In genomic region chr9:119691505-119691904, GRCm38 (mm10) we compare ENCODE assay signal across 27 mouse cellular contexts. TPM values are rescaled to one million over a fixed set of nuclear protein-coding genes. Genes with fewer than 3 reads are reported as not detected.
A peak's percentile ranks its signal among the peaks of the same experiment; 100 is the strongest.
DNase-seq lines count a peak whose midpoint lies in the region; ATAC-seq and TF ChIP-seq lines count a peak whose summit lies in the region.
"Had no signal": no experiment of that assay in that cellular context is flagged by ENCODE, and none has a peak within 500 bp of the region (broad histone marks: within the 10 kb centered on the region; RNA-seq: fewer than 3 reads in every experiment).

No protein-coding gene starts in this region.

- DNase-seq in lung, embryonic 14.5 days, result peak; percentile 28
- no peak for DNase-seq in lung, postnatal 14 days
- DNase-seq in lung, postnatal 0 days (ENCODE audit: low spot score), result peak; percentile 31
- DNase-seq in lung, postnatal 25 days (ENCODE audit: low spot score), result no peak
- peak; percentile 20 for DNase-seq in ZHBTc4 (ENCODE audit: low read depth, low spot score)
- no peak for DNase-seq in cerebellum, adult 11-12 months
- DNase-seq: B cell, adult 2 months; cerebellum, adult 11 months; cerebellum, adult 8-10 months; cerebellum, postnatal 10 days; cerebellum, postnatal 36 days; embryo, embryonic 11 days; gastrocnemius, postnatal 25 days; heart, postnatal 10 days; heart, postnatal 4 days had no signal

- H3K9me3 ChIP-seq in lung, embryonic 14.5 days (ENCODE audit: low read depth, low read length), result no peaks in the 10 kb centered on the region
- H3K9me3 ChIP-seq in lung, postnatal 0 days (ENCODE audit: low read length), result no peaks in the 10 kb centered on the region
- H3K9me3 ChIP-seq: embryonic facial prominence, embryonic 10.5 days; embryonic facial prominence, embryonic 13.5 days; forebrain, embryonic 12.5 days; forebrain, embryonic 15.5 days; heart, embryonic 12.5 days; heart, embryonic 15.5 days had no signal

- H3K4me1 ChIP-seq in lung, embryonic 14.5 days (ENCODE audit: insufficient read depth), result no peaks in the 10 kb centered on the region
- no peaks in the 10 kb centered on the region for H3K4me1 ChIP-seq in lung, postnatal 0 days (ENCODE audit: insufficient read depth, low read depth, low read length)
- H3K4me1 ChIP-seq: embryonic facial prominence, embryonic 10.5 days; embryonic facial prominence, embryonic 13.5 days; forebrain, embryonic 12.5 days; forebrain, embryonic 15.5 days; heart, embryonic 12.5 days; heart, embryonic 15.5 days had no signal

- H3K27ac ChIP-seq in lung, embryonic 14.5 days (ENCODE audit: low read depth), result no peak overlapping the region
- no peak overlapping the region for H3K27ac ChIP-seq in lung, postnatal 0 days (ENCODE audit: low read length)
- H3K27ac ChIP-seq: embryonic facial prominence, embryonic 10.5 days; embryonic facial prominence, embryonic 13.5 days; forebrain, embryonic 12.5 days; forebrain, embryonic 15.5 days; heart, embryonic 15.5 days; hindbrain, embryonic 14.5 days; hindbrain, postnatal 0 days had no signal

- no peak overlapping the region for H3K4me2 ChIP-seq in lung, embryonic 14.5 days
- H3K4me2 ChIP-seq in lung, postnatal 0 days (replicated peaks; ENCODE audit: low read depth, low read length), result no peak overlapping the region
- H3K4me2 ChIP-seq: embryonic facial prominence, embryonic 13.5 days; forebrain, embryonic 12.5 days; forebrain, embryonic 15.5 days; heart, embryonic 12.5 days; heart, embryonic 15.5 days; hindbrain, embryonic 14.5 days had no signal

- 50% methylated on average over 7 of the region's 7 CpGs for WGBS in lung, embryonic 14.5 days
- WGBS in lung, postnatal 0 days, result 30% methylated on average over 7 of the region's 7 CpGs

- H3K9ac ChIP-seq in lung, embryonic 14.5 days, result no peak overlapping the region
- no peak overlapping the region for H3K9ac ChIP-seq in lung, postnatal 0 days (replicated peaks; ENCODE audit: low read depth)
- H3K9ac ChIP-seq: embryonic facial prominence, embryonic 13.5 days; forebrain, embryonic 12.5 days; forebrain, embryonic 15.5 days; heart, embryonic 12.5 days; heart, embryonic 15.5 days; hindbrain, embryonic 14.5 days had no signal

- no peaks in the 10 kb centered on the region for H3K27me3 ChIP-seq in lung, embryonic 14.5 days (ENCODE audit: insufficient read depth, low read length)
- H3K27me3 ChIP-seq in lung, postnatal 0 days (replicated peaks; ENCODE audit: insufficient read depth, low read length), result no peaks in the 10 kb centered on the region
- H3K27me3 ChIP-seq: embryonic facial prominence, embryonic 13.5 days; forebrain, embryonic 12.5 days; forebrain, embryonic 15.5 days; heart, embryonic 12.5 days; heart, embryonic 15.5 days had no signal

- TF ChIP-seq CTCF in lung, embryonic 14.5 days (IDR thresholded peaks at IDR 0.05; ENCODE audit: low read depth), result no peak
- TF ChIP-seq CTCF in lung, postnatal 0 days (IDR thresholded peaks at IDR 0.05), result no peak

- H3K4me3 ChIP-seq in lung, embryonic 14.5 days (ENCODE audit: low read depth, low read length), result no peak overlapping the region
- H3K4me3 ChIP-seq in lung, postnatal 0 days (ENCODE audit: low read depth, low read length), result no peak overlapping the region
- H3K4me3 ChIP-seq: embryonic facial prominence, embryonic 10.5 days; embryonic facial prominence, embryonic 13.5 days; erythroblast, embryonic 14.5 days; forebrain, embryonic 12.5 days; forebrain, embryonic 15.5 days; heart, embryonic 12.5 days; heart, embryonic 15.5 days had no signal

- no peak for ATAC-seq in lung, embryonic 14.5 days (ENCODE audit: insufficient read depth)
- ATAC-seq in lung, postnatal 0 days, result peak; percentile 68
- ATAC-seq: forebrain, embryonic 15.5 days; hindbrain, postnatal 0 days; inflammation-experienced regulatory T-cells, adult 6 months had no signal

- H3K36me3 ChIP-seq in lung, embryonic 14.5 days (ENCODE audit: insufficient read depth), result no peaks in the 10 kb centered on the region
- H3K36me3 ChIP-seq in lung, postnatal 0 days (ENCODE audit: insufficient read depth, low read length), result no peaks in the 10 kb centered on the region
- H3K36me3 ChIP-seq: embryonic facial prominence, embryonic 10.5 days; embryonic facial prominence, embryonic 13.5 days; forebrain, embryonic 12.5 days; forebrain, embryonic 15.5 days; G1E; heart, embryonic 12.5 days; heart, embryonic 15.5 days had no signal

- TF ChIP-seq EP300 in lung, postnatal 0 days (IDR thresholded peaks at IDR 0.05), result no peak

RNA-seq across cellular contexts. Expression of gene Scn10a, which starts 27.6 kb away (rescaled TPM):
- polyA plus RNA-seq in lung, embryonic 14.5 days (2014; fragmentation: Nextera tagmentation; extraction: Ambion mirVana), result 0.05 TPM in 1 of 2 replicates, not detected in the other
- polyA plus RNA-seq in lung, postnatal 0 days (2015; fragmentation: Nextera tagmentation; extraction: Ambion mirVana), result 0.02 TPM in 2 replicates
- polyA plus RNA-seq: adrenal gland, adult 2 months; embryonic facial prominence, embryonic 13.5 days; erythroblast, embryonic 14.5 days; G1E; hindbrain, embryonic 14.5 days; hindbrain, postnatal 0 days; inflammation-experienced regulatory T-cells, adult 6 months had no signal

Comparison
In these comparisons a context has a peak if more than half of its experiments do, and no peak if none do; other contexts are left out.
1. DNase-seq: peak in lung, embryonic 14.5 days (single experiment), lung, postnatal 0 days (single experiment) and ZHBTc4 (single experiment); none in lung, postnatal 14 days (single experiment), lung, postnatal 25 days (single experiment) and cerebellum, adult 11-12 months (single experiment).